Mouse (Mus musculus): ENCODE results near the gene Ndufab1. TPM values are rescaled to one million over a fixed set of nuclear protein-coding genes. Genes with fewer than 3 reads are reported as not detected.
A peak's percentile ranks its signal among the peaks of the same experiment; 100 is the strongest.

Ndufab1 gene
- 96.8 and 102 TPM in 2 replicates for polyA plus RNA-seq (2012; ENCODE audit: insufficient read depth, insufficient read length, missing spikeins)

DNA sequence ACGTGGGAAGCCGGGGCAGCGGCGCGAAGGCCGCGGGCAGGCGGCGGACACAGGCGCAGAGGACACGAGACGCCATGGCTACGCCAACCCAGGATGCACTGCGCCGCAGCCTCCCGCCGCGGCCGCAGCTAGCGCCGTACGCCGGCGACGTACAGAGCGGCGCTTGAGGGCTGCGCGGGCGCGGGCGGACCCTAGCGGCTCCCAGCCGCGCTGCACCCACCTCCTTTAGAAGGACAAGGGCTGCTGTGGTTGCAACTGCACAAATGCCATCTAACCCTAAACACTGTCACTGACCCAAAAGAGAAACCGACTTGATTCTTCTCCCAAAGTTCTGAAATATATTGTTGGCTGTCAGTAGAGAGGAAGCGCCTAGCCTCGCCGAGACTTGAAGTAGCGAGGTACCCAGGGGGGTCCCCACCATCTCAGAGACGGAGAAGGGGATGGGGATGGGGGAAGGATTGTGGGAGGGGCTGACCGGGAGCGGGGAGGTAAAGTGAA is at the start of gene Ndufab1:
Ndufab1 (minus strand) TSS at position 140 of the 498 bp plus-strand sequence.
- peak within 1 kb of the TSS; percentile 70 for H3K4me3 ChIP-seq (ENCODE audit: insufficient read depth, low read length)
- TF ChIP-seq CTCF (IDR thresholded peaks at IDR 0.05; ENCODE audit: low read depth, low read length) (no peak), POLR2A (IDR thresholded peaks at IDR 0.05; ENCODE audit: borderline replicate concordance, low read depth, low read length) (no peak)
- H3K4me1 ChIP-seq (ENCODE audit: control insufficient read depth, insufficient read depth, low read length): peaks cover 6% of the 10 kb centered on the region; the same call in 1 of the 2 replicates
- H3K27ac ChIP-seq (ENCODE audit: insufficient read depth, low read depth, low read length): peak within 1 kb of the TSS; percentile 37

DNA sequence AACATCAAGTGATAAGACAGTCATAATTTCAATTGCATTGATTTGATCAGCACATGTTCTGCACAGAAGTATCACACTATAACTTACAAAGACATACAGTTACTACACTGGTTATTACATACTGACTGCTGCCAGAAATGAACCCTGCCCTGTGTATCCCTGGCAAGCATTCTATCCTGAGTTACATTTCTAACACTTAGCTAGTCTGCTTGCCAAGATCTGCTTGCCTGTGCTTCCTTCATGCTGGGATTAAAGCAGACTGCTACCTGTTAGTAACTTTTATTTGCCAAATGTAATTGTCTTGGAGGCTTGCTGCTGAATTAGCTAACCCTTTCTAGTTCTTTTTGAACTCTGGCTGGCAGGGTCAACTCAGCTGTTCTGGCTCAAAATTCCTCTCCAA is 39.3 kb upstream of the Ndufab1 start:
- Histone ChIP-seq H3K27ac (ENCODE audit: insufficient read depth, low read depth, low read length) (no peak overlapping the region), H3K4me1 (ENCODE audit: control insufficient read depth, insufficient read depth, low read length) (peaks cover 23% of the 10 kb centered on the region), H3K4me3 (ENCODE audit: insufficient read depth, low read length) (no peak overlapping the region)
- no peak for TF ChIP-seq POLR2A (IDR thresholded peaks at IDR 0.05; ENCODE audit: borderline replicate concordance, low read depth, low read length)
- no peak for TF ChIP-seq CTCF (IDR thresholded peaks at IDR 0.05; ENCODE audit: low read depth, low read length)

DNA sequence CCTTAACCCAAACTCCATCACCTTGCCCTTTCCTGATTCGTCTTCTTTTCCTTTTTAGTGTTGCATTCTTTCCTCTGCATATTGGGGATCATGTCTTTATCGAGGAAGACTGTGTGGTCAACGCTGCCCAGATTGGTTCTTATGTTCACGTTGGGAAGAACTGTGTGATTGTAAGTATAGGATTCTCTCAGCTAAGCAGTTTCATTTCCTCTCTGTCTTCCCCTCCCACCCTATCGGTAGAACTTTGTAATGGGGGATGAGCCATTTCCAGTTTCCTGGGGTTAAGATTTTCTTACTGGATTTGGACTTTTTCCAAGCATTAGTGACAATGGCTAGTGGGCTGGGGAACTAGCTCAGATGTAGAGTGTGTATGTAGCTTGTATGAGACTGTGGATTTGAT is 36.5 kb upstream of the Ndufab1 start:
- peak overlapping the region; percentile 87 for H3K27ac ChIP-seq (ENCODE audit: insufficient read depth, low read depth, low read length)
- H3K4me1 ChIP-seq (ENCODE audit: control insufficient read depth, insufficient read depth, low read length): peaks cover 23% of the 10 kb centered on the region
- TF ChIP-seq CTCF (IDR thresholded peaks at IDR 0.05; ENCODE audit: low read depth, low read length) (no peak), POLR2A (IDR thresholded peaks at IDR 0.05; ENCODE audit: borderline replicate concordance, low read depth, low read length) (no peak)
- H3K4me3 ChIP-seq (ENCODE audit: insufficient read depth, low read length): no peak overlapping the region

DNA sequence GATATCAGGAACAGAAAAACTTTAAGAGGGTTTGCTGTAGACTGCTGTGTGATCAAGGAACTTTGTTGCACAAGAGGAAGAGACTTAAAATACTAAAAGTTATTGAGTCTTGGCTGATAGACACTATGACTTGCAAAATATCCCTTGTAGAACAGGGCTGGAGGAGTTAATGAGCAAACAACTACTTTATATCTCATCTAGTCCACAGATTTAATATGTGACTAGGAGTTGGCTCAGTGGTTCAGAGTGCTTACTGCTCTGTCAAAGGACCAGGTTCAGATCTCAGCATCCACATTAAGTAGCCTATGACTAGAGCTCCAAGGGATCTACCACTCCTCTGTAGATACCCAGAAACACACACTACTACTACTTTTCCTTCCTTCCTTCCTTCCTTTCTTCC is 35.4 kb upstream of the Ndufab1 start:
- no peak for TF ChIP-seq CTCF (IDR thresholded peaks at IDR 0.05; ENCODE audit: low read depth, low read length)
- no peak for TF ChIP-seq POLR2A (IDR thresholded peaks at IDR 0.05; ENCODE audit: borderline replicate concordance, low read depth, low read length)
- Histone ChIP-seq H3K4me1 (ENCODE audit: control insufficient read depth, insufficient read depth, low read length) (peaks cover 23% of the 10 kb centered on the region), H3K4me3 (ENCODE audit: insufficient read depth, low read length) (no peak overlapping the region), H3K27ac (ENCODE audit: insufficient read depth, low read depth, low read length) (peak overlapping the region; percentile 67)

DNA sequence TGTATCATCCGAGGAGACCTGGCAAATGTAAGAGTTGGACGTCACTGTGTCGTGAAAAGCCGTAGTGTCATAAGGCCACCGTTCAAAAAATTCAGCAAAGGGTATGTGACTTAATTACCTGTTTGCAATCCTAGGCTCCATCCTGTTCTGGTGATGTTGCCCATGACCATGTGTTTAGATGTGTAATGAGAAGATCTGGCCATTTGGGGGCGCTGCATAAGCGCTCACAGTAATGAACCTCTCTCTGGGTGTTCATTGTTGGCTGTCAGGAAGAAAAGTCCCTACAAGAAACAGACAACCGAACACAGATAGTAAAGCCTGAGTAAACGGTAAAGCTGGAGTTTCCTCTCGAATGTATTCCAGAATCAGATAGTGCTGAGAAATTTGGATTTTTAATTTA is 33.4 kb upstream of the Ndufab1 start:
- no peak overlapping the region for H3K27ac ChIP-seq (ENCODE audit: insufficient read depth, low read depth, low read length)
- TF ChIP-seq CTCF (IDR thresholded peaks at IDR 0.05; ENCODE audit: low read depth, low read length): no peak
- peaks cover 27% of the 10 kb centered on the region for H3K4me1 ChIP-seq (ENCODE audit: control insufficient read depth, insufficient read depth, low read length)
- no peak overlapping the region for H3K4me3 ChIP-seq (ENCODE audit: insufficient read depth, low read length)

DNA sequence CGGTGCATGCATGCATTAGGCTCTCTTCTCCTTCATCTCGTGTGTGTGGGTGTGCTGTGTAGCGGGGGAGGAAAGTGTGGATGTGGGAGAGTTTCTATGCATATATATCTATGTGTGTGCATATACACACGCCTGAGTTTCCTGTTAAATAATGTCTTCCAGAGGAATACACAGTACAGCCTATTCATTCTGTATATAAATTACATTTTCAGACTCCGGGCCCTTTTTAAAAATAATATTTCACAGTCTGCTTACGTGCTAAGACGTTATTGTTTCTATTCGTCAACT is 31.6 kb upstream of the Ndufab1 start:
- Histone ChIP-seq H3K27ac (ENCODE audit: insufficient read depth, low read depth, low read length) (peak overlapping the region; percentile 82), H3K4me1 (ENCODE audit: control insufficient read depth, insufficient read depth, low read length) (peaks cover 13% of the 10 kb centered on the region), H3K4me3 (ENCODE audit: insufficient read depth, low read length) (peak overlapping the region; percentile 78)
- TF ChIP-seq POLR2A (IDR thresholded peaks at IDR 0.05; ENCODE audit: borderline replicate concordance, low read depth, low read length) (no peak), CTCF (IDR thresholded peaks at IDR 0.05; ENCODE audit: low read depth, low read length) (no peak)

DNA sequence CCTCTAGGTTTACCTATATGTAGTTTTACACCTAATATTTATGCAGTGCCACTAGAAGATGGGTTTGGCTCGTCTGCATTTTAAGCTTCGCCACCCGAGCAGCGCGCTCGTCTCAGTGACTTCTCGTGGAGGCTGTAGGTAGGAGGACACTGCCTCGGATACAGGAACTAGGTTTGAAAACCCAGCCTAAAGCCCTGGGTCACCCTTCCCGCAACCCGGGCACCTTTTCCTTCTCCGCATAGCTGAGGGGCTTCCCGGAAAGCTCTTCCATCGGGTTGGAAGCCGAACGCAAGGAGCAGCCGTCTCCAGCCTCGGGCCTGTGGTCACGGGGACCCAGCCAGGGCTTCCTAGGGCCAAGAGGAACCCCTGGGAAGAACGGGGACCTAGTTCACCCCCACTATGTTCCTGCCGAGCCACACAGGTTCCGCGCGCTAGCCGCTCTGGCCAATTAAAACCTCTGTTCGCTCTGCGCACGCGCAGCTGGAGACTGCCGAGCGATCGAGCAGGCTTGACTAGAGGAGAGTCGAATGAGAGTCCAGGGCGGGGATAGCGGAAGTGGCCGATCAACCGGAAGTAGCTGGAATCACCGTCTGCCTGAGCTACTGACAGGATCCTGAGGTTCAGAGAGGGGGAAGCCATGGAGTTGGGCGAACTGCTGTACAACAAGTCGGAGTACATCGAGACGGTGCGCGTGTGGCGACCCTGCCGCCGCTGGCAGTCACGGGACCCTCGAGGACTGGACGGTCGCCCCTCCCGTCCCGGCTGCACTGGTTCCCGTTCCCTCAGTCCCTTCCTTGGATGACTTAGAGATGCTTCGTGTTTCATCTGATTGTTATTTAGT is 31.0 kb upstream of the Ndufab1 start, which contains the start of the genes Palb2 and Dctn5:
Palb2 (minus strand) TSS at position 489 of the 841 bp plus-strand sequence.
Dctn5 (plus strand) TSS at position 545 of the 841 bp plus-strand sequence.
- peak within 1 kb of the TSS; percentile 82 for H3K27ac ChIP-seq (ENCODE audit: insufficient read depth, low read depth, low read length)
- TF ChIP-seq CTCF (IDR thresholded peaks at IDR 0.05; ENCODE audit: low read depth, low read length) (no peak), POLR2A (IDR thresholded peaks at IDR 0.05; ENCODE audit: borderline replicate concordance, low read depth, low read length) (no peak; the same call in 1 of the 2 replicates)
- H3K4me3 ChIP-seq (ENCODE audit: insufficient read depth, low read length): peak within 1 kb of the TSS; percentile 78
- peaks cover 11% of the 10 kb centered on the region for H3K4me1 ChIP-seq (ENCODE audit: control insufficient read depth, insufficient read depth, low read length)

DNA sequence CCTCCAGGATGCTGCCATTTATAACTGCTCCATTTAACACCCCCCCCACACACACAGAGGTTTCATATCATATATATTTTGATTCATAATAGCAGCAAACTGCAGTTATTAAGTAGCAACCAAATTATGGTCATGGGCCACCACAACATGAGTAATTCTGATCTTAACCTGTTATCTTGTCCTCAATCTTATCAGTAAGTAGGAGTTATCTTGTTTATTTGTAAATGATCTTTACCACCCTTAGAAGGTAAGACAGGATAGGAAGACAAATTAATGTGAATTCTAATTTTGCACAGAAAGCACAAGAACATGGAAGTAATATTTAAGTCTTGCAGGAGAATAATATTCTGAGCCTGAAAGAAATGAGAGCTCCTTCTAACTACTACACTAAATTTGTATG is 30.1 kb upstream of the Ndufab1 start:
- peaks cover 6% of the 10 kb centered on the region for H3K4me1 ChIP-seq (ENCODE audit: control insufficient read depth, insufficient read depth, low read length)
- TF ChIP-seq POLR2A (IDR thresholded peaks at IDR 0.05; ENCODE audit: borderline replicate concordance, low read depth, low read length) (no peak), CTCF (IDR thresholded peaks at IDR 0.05; ENCODE audit: low read depth, low read length) (no peak)
- H3K27ac ChIP-seq (ENCODE audit: insufficient read depth, low read depth, low read length): no peak overlapping the region
- H3K4me3 ChIP-seq (ENCODE audit: insufficient read depth, low read length): no peak overlapping the region

DNA sequence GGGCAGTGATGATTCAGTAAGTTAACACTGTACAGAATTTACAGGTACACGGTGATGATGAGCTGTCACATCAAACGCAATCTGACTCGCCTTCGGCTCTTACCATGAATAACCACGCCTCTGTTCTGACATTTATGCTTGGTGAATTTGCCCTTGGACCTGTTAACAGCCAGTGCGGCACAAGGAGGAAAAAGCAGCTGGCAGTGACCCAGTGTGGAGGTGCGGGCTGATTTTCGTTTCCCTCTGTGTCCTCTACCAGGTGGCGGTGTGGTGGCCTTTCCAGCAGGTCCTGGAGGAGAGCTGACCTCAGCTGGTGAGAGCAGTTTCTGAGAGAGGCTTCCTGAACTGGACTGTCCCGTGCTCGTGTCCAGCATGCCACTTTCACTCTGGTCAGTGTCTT is 25.3 kb upstream of the Ndufab1 start:
- TF ChIP-seq POLR2A (IDR thresholded peaks at IDR 0.05; ENCODE audit: borderline replicate concordance, low read depth, low read length): no peak
- no peak for TF ChIP-seq CTCF (IDR thresholded peaks at IDR 0.05; ENCODE audit: low read depth, low read length)
- H3K4me1 ChIP-seq (ENCODE audit: control insufficient read depth, insufficient read depth, low read length): peaks cover 4% of the 10 kb centered on the region
- no peak overlapping the region for H3K4me3 ChIP-seq (ENCODE audit: insufficient read depth, low read length)
- H3K27ac ChIP-seq (ENCODE audit: insufficient read depth, low read depth, low read length): no peak overlapping the region

DNA sequence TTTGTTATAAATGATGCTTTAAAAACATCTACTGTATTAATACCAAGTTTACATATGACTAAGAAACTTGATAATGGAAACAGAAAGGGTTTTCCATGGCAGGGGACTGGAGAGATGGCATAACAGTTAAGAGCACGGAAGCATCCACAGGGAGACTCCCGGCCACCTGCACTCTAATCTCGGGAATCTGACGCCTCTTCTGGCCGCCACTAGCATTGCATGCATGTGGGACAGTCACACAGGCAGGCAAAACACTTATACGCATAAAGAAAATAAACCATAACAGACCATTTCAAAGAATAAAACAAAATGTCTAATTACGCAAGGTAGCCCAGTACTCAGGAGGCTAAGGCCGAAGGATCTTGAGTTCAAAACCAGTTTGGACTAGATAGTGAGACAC is 23.9 kb upstream of the Ndufab1 start:
- no peak for TF ChIP-seq POLR2A (IDR thresholded peaks at IDR 0.05; ENCODE audit: borderline replicate concordance, low read depth, low read length)
- no peak for TF ChIP-seq CTCF (IDR thresholded peaks at IDR 0.05; ENCODE audit: low read depth, low read length)
- H3K4me3 ChIP-seq (ENCODE audit: insufficient read depth, low read length): no peak overlapping the region
- no peak overlapping the region for H3K27ac ChIP-seq (ENCODE audit: insufficient read depth, low read depth, low read length)
- no peaks in the 10 kb centered on the region for H3K4me1 ChIP-seq (ENCODE audit: control insufficient read depth, insufficient read depth, low read length)
